Mouse (Mus musculus) brain, embryonic 14.5 days (tissue): Measurements from ENCODE around the gene Rad51b. TPM values are rescaled to one million over a fixed set of nuclear protein-coding genes. Genes with fewer than 3 reads are reported as not detected.

Experiments
- DNase-seq: peaks from one replicate; pipeline ENCODE4 v3.0.0-alpha.2; 2011; ENCODE audit warnings: low read depth
- CTCF ChIP-seq: fragments of 200-500 bp; IDR thresholded peaks from 2 replicates; pipeline ENCODE4 v1.5.1; 2012; ENCODE audit warnings: inconsistent platforms, mild to moderate bottlenecking, moderate library complexity, borderline replicate concordance; ENCODE audit not compliant: insufficient read depth, insufficient read length; ENCODE audit errors: extremely low read depth
- POLR2A ChIP-seq: fragments of 200-500 bp; IDR thresholded peaks from 2 replicates; pipeline ENCODE4 v1.6.1; 2012; ENCODE audit warnings: mild to moderate bottlenecking, inconsistent platforms, borderline replicate concordance; ENCODE audit not compliant: poor library complexity, insufficient read depth, insufficient read length, severe bottlenecking; ENCODE audit errors: extremely low read depth
- polyA plus RNA-seq: library from polyadenylated mRNA; depleted of rRNA; stranded (reverse); fragments of >200 nt; gene quantifications from 2 replicates; pipeline ENCODE4 v1.2.3, GENCODE M21; 2012

Gene Rad51b
- polyA plus RNA-seq, 1 experiment: 1.1 TPM

DNA sequence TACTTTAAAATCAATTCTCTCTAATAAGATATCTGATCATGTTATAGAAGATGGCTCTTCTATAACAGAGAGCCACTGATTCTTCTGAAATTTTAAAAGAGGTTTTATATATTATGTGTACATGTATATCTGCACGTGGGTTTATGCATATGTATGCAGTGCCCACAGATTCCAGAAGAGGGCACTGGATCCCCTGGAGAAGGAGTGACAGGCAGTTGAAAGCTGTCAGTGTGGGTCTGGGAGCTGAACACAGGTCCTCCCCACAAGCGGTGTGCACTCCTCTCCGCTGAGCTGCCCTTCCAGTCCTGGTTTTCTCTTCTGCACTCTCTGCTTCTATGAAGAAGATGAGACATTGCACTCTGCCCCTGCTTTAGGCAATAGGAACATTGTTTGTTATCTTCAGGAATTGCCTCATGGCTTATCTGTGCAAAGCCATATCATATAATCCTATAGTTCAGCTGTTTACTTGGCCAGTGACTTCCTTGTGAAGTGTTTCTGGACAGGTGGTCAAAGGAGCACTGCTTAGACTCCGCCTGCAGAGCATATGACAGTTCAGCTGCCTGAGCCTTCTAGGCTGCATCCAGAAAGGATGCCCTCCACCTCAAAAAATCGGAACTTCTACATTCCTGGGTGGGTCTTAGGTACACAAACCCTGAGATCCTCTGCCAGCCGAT, 485.5 kb downstream of the Rad51b start:
- no peak for TF ChIP-seq CTCF
- TF ChIP-seq POLR2A: no peak
- no peak for DNase-seq

DNA sequence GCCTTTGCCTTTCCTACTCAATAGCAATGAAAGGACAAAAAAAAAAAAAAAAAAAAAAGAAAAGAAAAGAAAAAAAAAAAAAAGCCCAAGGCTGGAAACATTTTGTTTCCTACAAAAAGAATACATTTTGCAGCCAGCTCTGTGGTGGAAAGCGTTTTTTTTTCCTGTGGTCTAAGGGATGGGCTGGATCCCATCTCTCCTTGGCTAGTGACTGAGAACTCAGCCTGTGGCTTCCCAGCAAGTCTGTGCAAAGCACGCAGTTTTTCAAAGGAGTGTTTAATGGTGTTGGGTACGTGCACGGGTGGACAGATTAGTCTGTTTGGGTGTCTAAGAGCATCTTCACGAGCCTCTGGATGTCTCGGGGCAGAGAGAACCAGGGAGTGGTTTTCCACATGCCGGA, 487.1 kb downstream of the Rad51b start:
- no peak for DNase-seq
- TF ChIP-seq POLR2A (no peak), CTCF (no peak)

DNA sequence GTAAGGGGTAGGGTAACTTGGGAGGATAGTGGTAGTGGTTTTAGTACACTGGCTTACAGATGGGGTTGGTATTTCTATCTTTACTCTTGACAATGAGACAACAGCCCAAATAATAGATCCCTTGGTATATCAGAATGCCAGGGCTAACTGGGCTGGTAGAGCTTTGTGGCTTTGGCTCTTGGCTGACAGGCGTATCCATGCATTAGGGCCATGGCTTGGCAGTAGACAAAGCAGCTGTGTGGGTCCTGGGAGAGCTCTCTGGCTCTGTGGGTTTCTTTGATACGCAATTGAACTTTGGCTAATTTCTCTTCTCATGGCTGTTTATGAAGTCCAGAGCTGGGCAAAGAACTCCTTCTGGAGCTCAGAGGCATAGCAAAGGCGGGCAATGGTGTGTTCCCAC, 488.6 kb downstream of the Rad51b start:
- TF ChIP-seq CTCF (no peak), POLR2A (no peak)
- DNase-seq: no peak

DNA sequence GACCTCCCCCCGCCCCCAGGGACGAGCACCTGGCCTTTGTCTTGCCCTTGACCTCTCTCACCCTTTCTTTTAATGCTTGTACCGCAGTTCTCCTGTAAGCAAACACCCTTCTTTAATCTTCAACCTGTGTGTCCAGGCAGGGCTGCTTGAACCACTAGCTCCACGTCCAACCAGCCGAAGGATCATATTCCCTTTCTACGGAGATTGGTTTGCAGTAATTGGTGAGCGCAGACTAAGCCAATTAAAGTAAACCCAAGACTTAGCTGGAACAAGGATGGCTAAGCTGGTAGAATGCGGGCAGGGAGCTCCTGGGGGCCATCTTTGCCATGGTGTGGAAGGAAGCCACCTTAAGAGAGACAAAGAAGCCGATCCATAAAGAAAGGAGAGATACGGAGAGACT, 490.5 kb downstream of the Rad51b start:
- no peak for TF ChIP-seq POLR2A
- no peak for TF ChIP-seq CTCF

DNA sequence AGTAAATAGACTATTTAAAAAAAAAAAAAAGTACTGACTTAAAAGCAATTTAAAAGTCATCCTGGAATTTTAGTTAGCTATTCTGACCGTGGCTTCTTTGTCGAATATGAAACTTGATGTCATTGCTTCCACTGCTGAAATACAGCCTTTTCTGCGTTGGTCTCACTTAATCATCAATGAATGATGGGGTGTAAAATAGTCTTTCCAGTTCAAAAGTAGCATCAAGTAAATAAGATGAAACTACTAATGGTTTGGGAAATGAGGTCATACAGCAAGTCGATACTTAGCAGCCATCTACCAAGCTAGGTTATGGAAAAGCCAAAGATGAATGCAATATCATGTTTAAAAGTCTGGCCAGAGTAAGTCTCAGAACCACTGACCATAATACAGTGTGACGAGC, 491.3 kb downstream of the Rad51b start:
- DNase-seq: no peak
- no peak for TF ChIP-seq CTCF
- no peak for TF ChIP-seq POLR2A

More for the DNA sequence above, 490.5 kb downstream of the Rad51b start:
- DNase-seq: no peak

DNA sequence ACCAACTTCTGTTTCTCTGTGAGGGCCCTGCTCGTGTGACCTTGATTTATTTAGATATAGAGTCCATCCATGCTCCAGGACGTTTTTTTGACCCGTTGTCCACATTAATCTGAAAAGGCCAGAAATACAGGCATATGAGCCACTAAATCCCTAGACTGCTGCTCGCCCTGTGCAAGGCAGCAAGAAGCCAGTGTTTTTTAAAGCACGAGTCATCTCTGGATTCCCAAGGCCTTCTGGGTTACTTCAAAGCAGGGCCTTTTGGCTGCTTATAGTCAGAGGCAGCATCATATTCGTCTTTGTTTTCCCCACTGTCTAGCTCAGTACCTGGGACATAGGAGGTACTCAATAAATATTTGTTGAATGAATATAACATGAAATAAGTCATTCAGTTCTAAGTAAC, 492.4 kb downstream of the Rad51b start:
- TF ChIP-seq POLR2A: no peak
- TF ChIP-seq CTCF: no peak
- DNase-seq: no peak

DNA sequence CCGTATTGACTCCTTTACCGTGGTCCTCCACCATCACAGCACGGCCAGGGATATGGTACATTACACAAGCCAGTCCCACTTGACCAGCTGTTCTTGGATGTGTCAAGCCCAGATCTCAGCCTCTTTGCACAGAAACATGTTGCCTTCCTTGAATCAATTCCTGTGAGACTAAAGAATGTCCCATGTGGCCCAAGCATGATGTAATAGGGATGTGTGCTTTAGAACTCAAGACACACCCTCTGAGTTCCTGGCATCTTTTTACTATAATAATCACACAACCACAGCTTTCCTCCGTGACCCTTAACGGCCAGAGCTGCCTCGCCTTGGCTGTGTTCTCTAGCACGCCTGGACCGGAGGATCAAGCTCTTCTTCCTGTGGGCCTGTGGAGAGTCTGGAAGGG, 496.3 kb downstream of the Rad51b start:
- TF ChIP-seq CTCF: no peak
- TF ChIP-seq POLR2A: no peak
- no peak for DNase-seq

DNA sequence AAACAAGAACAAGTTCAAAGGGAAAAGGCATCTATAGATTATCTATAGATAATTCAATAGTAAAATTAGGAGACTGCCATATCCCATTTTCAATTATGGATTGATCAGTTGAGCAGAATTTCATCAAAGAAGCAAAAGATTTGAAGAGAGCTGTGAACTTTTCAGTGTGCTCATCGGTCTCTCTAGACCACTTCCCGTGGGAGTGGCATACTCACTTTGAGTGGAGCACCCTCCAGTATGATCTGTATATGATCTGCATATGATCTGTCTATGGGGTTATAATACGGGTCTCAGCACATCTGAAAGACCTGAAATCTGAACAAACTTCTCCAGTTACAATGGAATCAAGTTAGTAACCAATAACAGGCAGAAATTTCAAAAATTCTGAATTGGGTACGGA, 497.7 kb downstream of the Rad51b start:
- DNase-seq: no peak
- TF ChIP-seq CTCF (no peak), POLR2A (no peak)

DNA sequence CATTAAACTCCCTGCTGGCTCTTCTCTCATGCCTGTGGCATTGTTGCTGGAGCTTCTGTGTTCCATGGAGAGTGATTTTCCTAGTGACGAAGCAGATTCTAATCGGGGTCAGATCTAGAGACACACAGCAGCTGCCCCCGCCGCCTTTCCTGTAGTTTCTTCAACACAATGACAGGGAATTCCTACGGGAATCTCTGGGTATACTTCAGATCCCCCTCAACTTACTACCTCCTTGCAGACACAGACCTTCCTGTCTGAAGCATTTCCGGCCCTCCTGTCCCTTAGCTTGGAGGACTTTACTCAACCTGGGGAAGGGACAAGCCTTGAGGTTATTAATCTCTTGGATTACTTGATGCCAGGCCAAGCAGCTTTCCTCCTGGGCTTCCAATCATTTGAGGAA, 499.2 kb downstream of the Rad51b start:
- DNase-seq: no peak
- TF ChIP-seq POLR2A: no peak
- no peak for TF ChIP-seq CTCF

DNA sequence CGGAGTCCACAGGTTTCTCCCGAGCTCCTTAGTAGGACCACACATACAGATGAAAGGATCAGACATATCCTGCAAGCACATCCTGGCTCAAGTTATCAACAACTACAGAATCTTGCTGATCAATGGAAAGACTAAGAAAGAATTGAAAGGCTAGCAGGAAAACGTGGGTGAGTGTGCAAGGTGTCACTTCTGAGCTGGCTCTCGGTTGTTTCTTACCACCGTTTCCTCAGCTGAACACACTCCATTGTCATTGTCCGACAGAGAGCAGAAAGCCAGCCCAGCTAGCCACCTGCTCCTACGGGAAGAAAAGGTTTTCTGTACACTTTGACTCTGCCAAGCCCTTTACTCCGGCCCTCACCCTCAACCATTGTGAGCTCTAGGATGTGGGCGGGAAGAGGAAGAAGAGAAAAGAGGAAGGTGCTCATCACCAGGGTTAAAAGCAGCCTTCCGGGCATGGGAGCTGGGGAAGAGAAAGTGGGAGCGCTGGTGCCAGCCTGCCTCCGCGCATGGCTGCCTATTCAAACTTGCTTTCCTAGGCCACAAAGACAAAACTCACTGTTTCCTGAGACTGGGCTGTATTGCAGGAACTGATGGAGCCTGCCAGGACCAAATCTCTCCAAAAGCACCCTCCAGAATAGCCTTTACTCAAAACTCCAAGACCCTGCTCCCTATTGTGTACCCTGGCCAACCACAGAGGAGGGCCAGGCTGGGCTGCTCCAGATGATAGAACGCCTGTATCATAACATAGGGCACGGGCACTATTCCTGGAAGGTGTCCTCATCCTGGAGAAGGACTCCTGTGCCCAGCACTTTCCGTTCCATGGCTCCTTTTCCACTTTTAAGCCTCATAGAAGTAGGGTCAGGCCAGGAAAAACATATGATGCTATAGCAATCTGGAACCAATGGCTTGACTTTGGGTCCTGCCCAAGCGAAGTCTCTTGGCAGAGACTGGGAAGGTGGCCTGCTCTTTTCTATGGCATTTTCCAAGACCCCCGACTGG, 500.0 kb downstream of the Rad51b start:
- no peak for DNase-seq
- no peak for TF ChIP-seq CTCF
- TF ChIP-seq POLR2A: no peak

DNA sequence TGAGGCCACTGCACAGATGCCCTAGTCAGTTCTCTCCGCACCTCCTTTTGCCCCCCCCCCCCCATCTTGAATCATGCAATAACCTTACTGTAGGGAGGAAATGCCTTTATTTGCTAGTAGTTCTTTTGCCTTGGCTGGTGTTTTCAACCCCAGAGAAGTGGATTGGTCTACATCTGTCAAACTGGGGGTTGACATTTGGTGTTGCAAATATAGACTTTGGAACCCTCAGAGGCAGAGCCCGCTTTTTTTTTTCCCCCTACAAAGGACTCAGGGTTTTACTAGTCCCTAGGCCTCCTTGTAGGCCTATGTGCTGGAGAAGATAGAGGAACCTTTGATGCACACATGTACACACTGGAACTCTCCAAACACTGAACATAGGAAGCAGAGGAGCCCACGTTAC, 501.4 kb downstream of the Rad51b start:
- TF ChIP-seq POLR2A (no peak), CTCF (no peak)
- DNase-seq: no peak

DNA sequence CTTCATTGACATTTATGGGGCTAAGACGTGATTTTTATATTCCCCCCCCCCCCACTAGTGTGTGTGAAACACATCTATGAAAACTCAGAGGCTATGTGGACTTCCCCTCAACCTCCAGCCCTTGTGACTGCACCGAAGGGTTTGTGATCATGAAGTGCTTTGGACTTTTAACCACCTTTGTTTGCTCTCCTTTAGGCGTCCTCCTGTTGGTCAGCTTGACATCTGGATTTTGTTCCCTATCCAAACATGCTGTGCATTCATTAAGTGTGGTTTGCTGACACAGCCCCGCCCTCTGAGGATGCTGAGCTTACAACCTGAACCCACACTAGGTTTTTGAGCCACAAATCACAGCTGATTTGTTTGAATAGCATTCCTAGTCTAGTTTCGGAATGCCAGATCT, 502.3 kb downstream of the Rad51b start:
- no peak for DNase-seq
- TF ChIP-seq CTCF (no peak), POLR2A (no peak)

DNA sequence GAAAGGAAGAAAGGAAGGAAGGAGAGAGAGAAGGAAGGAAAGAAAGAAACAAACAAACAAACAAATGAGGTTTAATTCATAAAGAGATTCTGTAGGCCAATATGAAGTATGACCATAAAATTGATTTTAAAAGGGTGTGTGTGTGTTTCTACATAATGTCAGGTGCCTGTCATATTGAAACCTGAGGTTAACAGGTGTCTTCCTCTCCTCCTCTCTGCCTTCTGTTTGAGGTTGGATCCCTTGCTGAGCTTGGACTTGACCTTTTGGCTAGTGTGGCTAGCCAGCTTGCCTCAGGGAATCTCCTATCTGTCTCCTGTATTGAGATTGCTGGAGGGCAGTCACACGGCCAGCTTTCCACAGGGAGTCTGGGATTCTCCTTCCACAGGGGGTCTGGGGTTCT, 506.6 kb downstream of the Rad51b start:
- no peak for DNase-seq
- no peak for TF ChIP-seq CTCF
- TF ChIP-seq POLR2A: no peak
